Mouse (Mus musculus): ENCODE data around the gene Eef1a2. TPM values are rescaled to one million over a fixed set of nuclear protein-coding genes. Genes with fewer than 3 reads are reported as not detected.

Eef1a2 gene
- total RNA-seq, 2 experiments from 2014 or later: 1,477 to 1,557 TPM

DNA sequence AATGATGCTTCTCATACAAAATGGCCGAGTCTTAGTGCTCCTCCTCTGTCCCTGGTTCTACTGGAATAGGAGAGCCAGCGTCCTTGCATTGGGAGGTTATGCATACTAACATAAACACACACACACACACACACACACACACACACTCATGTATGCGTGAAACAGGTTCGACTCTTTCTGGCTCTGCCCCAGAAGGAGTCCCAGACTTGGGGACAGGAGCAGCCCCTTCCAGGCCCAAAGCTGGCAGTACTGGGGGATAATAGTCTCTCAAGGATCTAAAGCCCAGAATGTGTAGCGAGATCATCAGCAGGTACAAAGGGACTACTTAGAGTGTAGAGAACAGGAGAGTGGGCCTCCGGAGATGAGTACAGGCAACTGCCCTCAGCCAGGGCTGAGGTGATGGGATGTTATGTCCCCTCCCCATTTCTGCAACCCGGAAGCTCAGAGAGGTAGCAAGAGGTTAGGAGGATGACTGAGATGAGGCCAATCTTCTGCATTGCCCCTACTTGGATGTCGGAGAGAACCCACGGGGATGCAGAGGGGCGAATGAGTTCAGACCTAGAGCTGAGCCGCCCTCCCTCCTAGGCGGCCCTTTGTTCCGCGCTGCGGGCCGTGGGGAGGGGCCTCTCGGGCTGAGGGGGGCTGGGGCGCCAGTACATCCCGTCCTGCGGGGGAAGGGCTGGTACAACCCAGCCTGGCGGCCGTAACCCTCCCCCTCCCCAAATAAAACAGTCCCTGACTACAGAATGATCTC is 22.8 kb downstream of the Eef1a2 start:
- no peak for DNase-seq

DNA sequence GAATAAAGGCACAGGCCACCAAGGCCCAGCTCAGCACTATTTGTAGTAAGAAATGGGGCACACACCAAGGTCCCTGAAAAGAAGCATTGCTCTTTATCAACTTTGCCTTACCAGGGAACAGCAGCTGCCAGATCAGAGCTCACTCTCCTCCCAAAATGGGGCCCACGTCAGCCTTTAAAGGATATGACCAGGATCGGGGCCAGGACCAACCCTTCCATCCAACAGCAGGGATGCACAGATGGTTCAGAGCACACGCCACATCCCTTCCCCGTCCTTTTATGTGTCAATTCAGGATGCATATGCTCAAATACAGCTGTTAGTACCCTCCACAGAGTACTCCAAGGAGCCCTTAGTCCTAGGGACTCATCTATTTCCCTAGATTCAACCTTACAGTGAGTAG is 26.6 kb downstream of the Eef1a2 start:
- DNase-seq: no peak

GRCm38 (mm10) chr2:181128963-181129362 is 27.9 kb downstream of the Eef1a2 start:
- DNase-seq: no peak

DNA sequence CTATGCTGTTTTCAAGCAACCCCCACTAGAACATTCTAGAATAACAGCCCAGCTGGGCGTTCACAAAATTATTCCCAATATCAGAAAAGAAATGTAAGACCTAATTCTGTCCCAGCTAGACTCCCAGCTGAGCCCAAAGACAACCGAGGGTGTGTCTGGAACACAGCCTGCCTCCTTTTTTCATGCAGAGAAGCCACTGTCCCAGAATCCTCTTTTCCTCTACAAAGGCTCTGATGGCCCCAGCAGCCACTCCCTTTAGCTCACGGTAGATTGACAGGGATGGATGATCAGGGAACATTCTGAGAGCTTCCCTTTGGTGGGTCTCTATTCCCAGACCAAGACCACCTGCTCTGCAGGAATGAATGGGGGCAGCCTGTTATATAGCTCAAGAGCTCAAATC is 29.0 kb downstream of the Eef1a2 start:
- DNase-seq: no peak

- DNase-seq: no peak
These were observed 30.9 kb downstream of the Eef1a2 start for GRCm38 (mm10) chr2:181125726-181126455.

- no peak for DNase-seq
These were observed 34.2 kb downstream of the Eef1a2 start for GRCm38 (mm10) chr2:181122642-181123041.

GRCm38 (mm10) chr2:181120922-181121449 is 35.8 kb downstream of the Eef1a2 start:
- no peak for DNase-seq

- DNase-seq: peak in 1 of 2 experiments; percentile 6
These were observed 36.9 kb downstream of the Eef1a2 start for GRCm38 (mm10) chr2:181119952-181120351.

DNA sequence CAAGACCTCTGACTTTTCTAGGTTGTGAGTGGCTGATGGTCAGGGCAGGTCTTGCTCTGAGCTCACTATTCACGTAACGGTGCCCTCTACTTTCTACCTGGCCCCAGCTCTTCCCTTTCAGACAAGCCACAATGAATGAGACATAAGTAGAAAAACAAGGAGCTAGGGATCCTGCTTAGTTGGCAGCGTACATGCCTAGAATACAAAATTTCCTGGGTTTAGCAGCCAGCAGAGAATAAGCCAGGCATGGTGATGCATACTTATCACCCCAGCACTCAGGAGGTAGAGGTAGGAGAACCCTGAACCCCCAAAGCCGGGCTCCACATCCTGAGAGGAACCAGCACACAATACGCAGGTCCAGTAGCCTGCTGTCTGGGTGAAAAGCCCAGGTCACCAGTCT is 40.4 kb downstream of the Eef1a2 start:
- no peak for DNase-seq

- DNase-seq: no peak
These were observed 41.4 kb downstream of the Eef1a2 start for GRCm38 (mm10) chr2:181115367-181115766.

DNA sequence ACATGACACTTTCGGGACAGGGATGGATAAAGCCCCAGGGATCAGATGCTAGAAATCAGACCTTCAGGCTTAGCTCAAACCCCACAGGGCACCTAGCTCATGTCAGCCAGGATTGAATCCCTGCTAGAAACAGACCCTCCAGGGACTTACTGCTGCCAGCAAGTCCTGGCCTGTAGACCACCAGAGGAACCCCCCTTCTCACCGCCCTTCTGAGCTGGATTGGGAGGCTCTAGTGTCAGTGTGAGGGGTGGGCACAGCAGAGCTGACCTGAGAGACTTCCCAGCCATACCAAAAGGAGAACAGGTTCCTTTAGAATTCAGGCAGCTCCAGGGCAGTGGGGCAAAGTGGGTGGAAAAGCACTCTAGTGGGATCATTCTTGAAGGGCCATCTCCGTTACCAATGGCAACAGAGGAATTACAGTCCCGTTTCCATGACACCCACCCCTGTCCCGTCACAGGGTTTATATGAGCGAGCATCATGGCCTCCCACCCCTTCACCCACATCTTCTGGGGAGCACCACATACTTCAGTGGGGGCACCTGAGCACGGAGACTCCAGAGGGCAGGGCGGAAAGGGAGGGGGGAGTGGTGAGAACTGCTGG is 43.0 kb downstream of the Eef1a2 start:
- DNase-seq: no peak

GRCm38 (mm10) chr2:181111665-181112064 is 45.1 kb downstream of the Eef1a2 start:
- DNase-seq: no peak

DNA sequence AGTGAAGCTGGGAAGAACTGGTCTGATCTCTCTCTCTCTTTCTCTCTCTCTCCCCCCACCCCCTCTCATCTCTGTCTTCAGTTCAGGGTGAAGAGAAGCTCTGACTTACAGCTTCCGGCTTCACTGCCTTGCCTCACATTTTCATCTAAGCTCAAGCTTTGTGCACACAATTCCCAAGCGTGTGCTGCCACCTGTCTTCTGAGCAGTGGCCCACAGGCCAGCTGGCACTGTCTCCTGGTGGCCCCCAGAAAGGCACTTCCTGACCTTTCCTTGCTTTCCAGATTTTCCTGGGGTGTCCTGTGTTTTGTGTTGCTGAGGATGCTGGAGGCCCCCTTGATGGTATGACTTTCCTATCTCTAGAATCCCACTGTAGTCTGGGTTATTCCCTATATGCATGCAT is 52.7 kb downstream of the Eef1a2 start:
- no peak for DNase-seq

- no peak for DNase-seq
These were observed 54.7 kb downstream of the Eef1a2 start for GRCm38 (mm10) chr2:181102161-181102560.

GRCm38 (mm10) chr2:181101626-181102025 is 55.2 kb downstream of the Eef1a2 start:
- DNase-seq: no peak

DNA sequence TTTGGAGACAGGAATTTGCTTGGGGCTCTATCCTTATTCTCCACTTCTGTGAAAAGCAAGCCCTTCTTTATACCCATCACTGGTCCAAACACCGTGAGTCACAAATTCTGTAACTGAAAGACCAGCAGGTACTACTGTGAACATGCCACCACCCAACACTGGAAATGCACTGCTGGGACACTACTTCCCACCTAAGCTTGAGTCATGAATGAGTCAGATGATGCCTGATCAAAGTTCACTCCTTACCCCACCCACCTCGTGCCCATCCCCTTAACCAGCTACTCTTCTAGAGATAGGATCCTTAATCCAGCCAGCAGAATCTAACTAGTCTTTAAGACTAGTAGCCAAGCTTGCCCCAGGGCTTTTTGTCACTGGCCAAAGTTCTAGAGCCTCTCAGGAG is 56.7 kb downstream of the Eef1a2 start:
- no peak for DNase-seq

Other genes starting within 250 kb of the Eef1a2 start
- gene Ythdf1, start 236.1 kb downstream of the Eef1a2 start, total RNA-seq (2021): 10 to 100 TPM; 33.2 to 33.3 TPM
- gene Birc7, start 228.0 kb downstream of the Eef1a2 start, total RNA-seq (2021): not detected
- 1 to 10 TPM; 5.4 to 9.0 TPM for gene Nkain4, start 202.3 kb downstream of the Eef1a2 start, total RNA-seq (2021)
- gene Arfgap1, start 189.8 kb downstream of the Eef1a2 start, total RNA-seq (2021): 10 to 100 TPM; 27.3 to 30.2 TPM
- under 1 TPM; 0.37 to 0.46 TPM for gene Col20a1, start 170.5 kb downstream of the Eef1a2 start, total RNA-seq (2021)
- not detected for gene Chrna4, start 113.5 kb downstream of the Eef1a2 start, total RNA-seq (2021)
- under 1 TPM in 1 of 2 experiments, not detected in 1; 0.03 TPM for gene Kcnq2, start 21.7 kb downstream of the Eef1a2 start, total RNA-seq (2021)
- 10 to 100 TPM; 47.6 to 56.8 TPM for gene Ppdpf, start 30.2 kb upstream of the Eef1a2 start, total RNA-seq (2021)
- under 1 TPM in 1 of 2 experiments, not detected in 1; 0.08 TPM for gene Ptk6, start 45.8 kb upstream of the Eef1a2 start, total RNA-seq (2021)
- under 1 TPM; 0.35 to 0.44 TPM for gene Srms, start 56.2 kb upstream of the Eef1a2 start, total RNA-seq (2021)
- not detected for gene Fndc11, start 63.0 kb upstream of the Eef1a2 start, total RNA-seq (2021)
- gene Helz2, start 85.0 kb upstream of the Eef1a2 start, total RNA-seq (2021): 10 to 100 TPM in 1 of 2 experiments, 1 to 10 TPM in 1; 8.4 to 11.1 TPM
- gene Gmeb2, start 131.0 kb upstream of the Eef1a2 start, total RNA-seq (2021): 1 to 10 TPM; 8.9 to 9.5 TPM
- gene Stmn3, start 157.5 kb upstream of the Eef1a2 start, total RNA-seq (2021): under 1 TPM in 1 of 2 experiments, not detected in 1; 0.41 TPM
- gene Rtel1, start 162.7 kb upstream of the Eef1a2 start, total RNA-seq (2021): 10 to 100 TPM in 1 of 2 experiments, 1 to 10 TPM in 1; 7.2 to 11.3 TPM
- gene Zgpat, start 207.9 kb upstream of the Eef1a2 start, total RNA-seq (2021): 10 to 100 TPM; 15.3 to 18.0 TPM
- gene Arfrp1, start 208.4 kb upstream of the Eef1a2 start, total RNA-seq (2021): 10 to 100 TPM; 50.7 to 65.7 TPM
- gene Lime1, start 223.1 kb upstream of the Eef1a2 start, total RNA-seq (2021): 1 to 10 TPM; 3.3 to 6.3 TPM

Measured in heart, adult 18-20 months (tissue).